Mouse (Mus musculus): ENCODE data around the gene Uggt1. TPM values are rescaled to one million over a fixed set of nuclear protein-coding genes. Genes with fewer than 3 reads are reported as not detected.

Gene Uggt1
- polyA plus RNA-seq, 1 experiment from 2014 or later, result 19.5 TPM

DNA sequence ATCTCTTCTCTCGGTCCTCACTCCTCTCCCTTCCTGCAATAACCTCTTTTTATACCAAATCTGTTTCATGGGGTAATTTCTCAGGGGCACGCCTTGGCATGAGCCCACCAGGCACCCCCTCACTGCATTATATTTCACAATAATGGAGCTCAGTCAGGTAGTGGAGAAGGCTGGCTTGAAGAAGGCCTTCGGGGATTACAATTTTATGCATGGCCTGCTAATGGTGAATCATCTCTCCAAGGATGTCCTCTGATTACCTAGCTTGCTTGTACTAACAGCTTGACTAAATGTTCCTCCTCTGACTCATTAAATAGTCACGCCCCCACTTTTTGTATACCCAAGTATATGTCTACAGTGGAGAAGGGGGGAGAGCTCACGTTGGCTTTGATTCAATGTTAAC, 128.0 kb downstream of the Uggt1 start:
- Histone ChIP-seq H3K9ac (no peak overlapping the region), H3K36me3 (replicated peaks) (no peaks in the 10 kb centered on the region), H3K27ac (replicated peaks) (no peak overlapping the region), H3K4me1 (replicated peaks) (no peaks in the 10 kb centered on the region), H3K4me2 (no peak overlapping the region), H3K9me3 (replicated peaks) (no peaks in the 10 kb centered on the region), H3K27me3 (peaks cover 40% of the 10 kb centered on the region), H3K4me3 (replicated peaks) (no peak overlapping the region)
- WGBS (ENCODE audit: insufficient replicate concordance), result 55% methylated on average over 5 of the region's 5 CpGs
- ATAC-seq (ENCODE audit: insufficient read depth), result no peak

DNA sequence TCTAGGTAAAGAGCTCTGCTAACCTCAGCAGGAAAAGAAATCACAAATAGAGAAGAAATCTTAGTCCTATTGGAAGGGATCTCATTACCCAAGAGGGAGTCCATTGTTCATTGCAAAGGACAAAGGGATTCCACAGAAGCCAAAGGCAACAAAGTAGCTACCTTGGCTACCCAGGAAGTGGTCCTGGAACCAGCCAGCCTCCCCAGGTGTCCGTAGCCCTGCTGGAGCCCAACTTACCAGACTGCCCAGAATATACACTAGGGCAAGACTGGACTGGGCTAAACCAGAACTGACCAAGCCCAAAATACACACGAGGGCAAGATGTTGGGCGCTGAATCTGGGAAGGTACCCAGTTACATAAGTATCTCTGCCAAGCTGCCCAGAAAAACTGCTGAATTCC, 129.7 kb downstream of the Uggt1 start:
- Histone ChIP-seq H3K4me1 (replicated peaks) (no peaks in the 10 kb centered on the region), H3K4me3 (replicated peaks) (no peak overlapping the region), H3K36me3 (replicated peaks) (no peaks in the 10 kb centered on the region), H3K4me2 (no peak overlapping the region), H3K9ac (no peak overlapping the region), H3K27ac (replicated peaks) (no peak overlapping the region), H3K9me3 (replicated peaks) (no peaks in the 10 kb centered on the region), H3K27me3 (peaks cover 40% of the 10 kb centered on the region)
- ATAC-seq (ENCODE audit: insufficient read depth), result no peak
- 64% methylated on average over 3 of the region's 3 CpGs for WGBS (ENCODE audit: insufficient replicate concordance)

DNA sequence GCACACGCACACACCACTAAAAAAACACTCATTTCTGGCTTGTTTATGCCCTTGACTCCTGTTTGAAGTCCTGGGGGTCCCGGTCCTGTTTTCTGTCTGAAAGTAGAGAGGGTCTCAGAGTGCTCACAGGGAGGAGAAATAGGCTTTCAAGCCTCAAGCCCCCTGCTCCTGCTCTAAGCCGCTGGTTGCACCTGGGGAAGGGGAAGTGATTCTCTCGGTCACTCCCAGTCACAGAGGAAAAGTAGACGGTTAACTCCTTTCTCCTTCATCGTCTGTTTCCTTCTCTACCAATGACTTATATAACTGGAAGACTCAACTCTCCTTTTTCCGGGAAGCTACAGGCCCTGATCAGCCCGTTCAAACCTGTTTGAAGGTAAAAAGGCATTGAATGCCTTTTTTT, 130.8 kb downstream of the Uggt1 start:
- no peaks in the 10 kb centered on the region for H3K4me1 ChIP-seq (replicated peaks)
- no peaks in the 10 kb centered on the region for H3K36me3 ChIP-seq (replicated peaks)
- peaks cover 40% of the 10 kb centered on the region for H3K27me3 ChIP-seq
- H3K27ac ChIP-seq (replicated peaks), result no peak overlapping the region
- no peak overlapping the region for H3K4me3 ChIP-seq (replicated peaks)
- 40% methylated on average over 8 of the region's 8 CpGs for WGBS (ENCODE audit: insufficient replicate concordance)
- no peak overlapping the region for H3K4me2 ChIP-seq
- no peaks in the 10 kb centered on the region for H3K9me3 ChIP-seq (replicated peaks)
- H3K9ac ChIP-seq, result no peak overlapping the region
- ATAC-seq (ENCODE audit: insufficient read depth), result no peak

DNA sequence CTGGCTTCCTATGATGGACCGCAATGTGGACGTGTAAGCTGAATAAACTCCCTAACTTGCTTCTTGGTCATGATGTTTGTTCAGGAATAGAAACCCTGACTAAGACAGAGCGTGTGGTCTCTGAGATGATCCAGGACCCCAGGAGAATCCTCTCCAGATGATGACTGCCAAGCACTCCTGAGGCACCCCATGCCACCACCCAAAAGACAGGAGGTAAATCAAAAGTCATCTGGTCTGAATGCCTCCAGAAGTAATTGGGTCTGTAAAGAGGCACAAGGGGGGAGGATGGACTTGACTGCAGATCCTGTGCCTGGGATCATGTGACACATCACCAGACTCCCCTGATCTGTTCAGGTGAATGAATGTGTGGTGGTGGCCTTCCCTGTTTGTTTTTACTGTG, 131.9 kb downstream of the Uggt1 start:
- no peaks in the 10 kb centered on the region for H3K4me1 ChIP-seq (replicated peaks)
- no peak overlapping the region for H3K9ac ChIP-seq
- H3K27me3 ChIP-seq, result peaks cover 34% of the 10 kb centered on the region
- no peaks in the 10 kb centered on the region for H3K9me3 ChIP-seq (replicated peaks)
- WGBS (ENCODE audit: insufficient replicate concordance), result 79% methylated on average over 3 of the region's 3 CpGs
- no peak overlapping the region for H3K27ac ChIP-seq (replicated peaks)
- ATAC-seq (ENCODE audit: insufficient read depth), result no peak
- no peak overlapping the region for H3K4me3 ChIP-seq (replicated peaks)
- no peaks in the 10 kb centered on the region for H3K36me3 ChIP-seq (replicated peaks)
- H3K4me2 ChIP-seq, result no peak overlapping the region

DNA sequence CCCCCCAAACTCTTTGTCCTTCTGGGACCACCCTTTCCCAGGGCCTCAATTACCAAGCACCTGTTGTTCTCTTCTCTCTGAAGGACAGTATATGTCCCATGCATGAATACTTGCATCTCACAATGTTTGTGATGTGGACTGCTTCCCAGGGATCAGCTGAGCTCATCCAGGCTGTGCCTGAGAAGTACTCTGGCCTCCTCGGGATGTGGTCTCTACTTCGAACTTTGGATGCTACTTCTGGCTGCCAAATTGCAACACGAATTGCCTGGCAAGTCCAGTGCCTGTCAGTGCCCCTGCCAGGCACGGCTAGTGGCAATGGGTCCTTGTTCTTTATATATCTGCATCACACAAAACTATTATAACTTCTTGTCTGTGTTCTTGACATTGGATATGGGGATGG, 134.5 kb downstream of the Uggt1 start:
- Histone ChIP-seq H3K9ac (no peak overlapping the region), H3K4me2 (no peak overlapping the region), H3K27me3 (peaks cover 18% of the 10 kb centered on the region), H3K9me3 (replicated peaks) (no peaks in the 10 kb centered on the region), H3K4me1 (replicated peaks) (no peaks in the 10 kb centered on the region), H3K27ac (replicated peaks) (no peak overlapping the region), H3K36me3 (replicated peaks) (peaks cover 20% of the 10 kb centered on the region), H3K4me3 (replicated peaks) (no peak overlapping the region)
- 66% methylated on average over 4 of the region's 4 CpGs for WGBS (ENCODE audit: insufficient replicate concordance)
- no peak for ATAC-seq (ENCODE audit: insufficient read depth)

DNA sequence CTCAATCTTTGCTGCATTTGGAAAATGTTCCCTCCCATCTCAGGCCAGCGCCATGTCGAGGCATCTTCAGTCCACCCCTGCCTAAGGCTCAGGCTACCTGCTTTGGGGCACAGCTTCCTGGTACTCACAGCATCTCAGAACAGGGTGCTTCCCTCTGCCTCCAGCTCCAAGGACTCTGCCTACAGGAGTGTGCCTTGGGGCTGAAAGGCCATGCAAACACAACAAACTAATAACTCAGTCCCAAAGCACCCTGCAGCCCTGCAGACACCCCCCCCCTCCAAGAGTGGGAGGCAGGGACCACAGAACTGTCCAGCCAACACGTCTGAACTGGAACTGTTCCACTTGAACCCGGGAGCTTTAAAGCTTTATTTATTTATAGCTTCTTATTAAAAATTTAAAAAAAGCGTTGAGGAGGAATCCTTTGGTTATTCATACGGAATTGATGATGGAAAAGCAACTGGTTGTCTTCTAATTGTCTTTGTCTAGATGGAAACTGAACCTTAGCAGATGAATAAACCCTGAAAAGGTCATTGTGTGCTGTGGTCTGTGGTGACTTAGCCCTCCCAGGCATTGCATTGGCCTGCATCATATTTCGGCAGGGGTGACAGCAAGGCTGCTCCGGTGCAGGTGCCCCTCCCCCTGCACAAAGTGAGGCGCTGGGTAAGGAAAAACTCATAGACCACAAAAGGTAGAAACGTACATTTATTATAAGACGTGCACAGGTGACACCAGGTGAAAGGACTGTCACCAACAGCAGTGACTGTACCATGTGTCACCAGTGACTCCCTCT, 138.4 kb downstream of the Uggt1 start:
- Histone ChIP-seq H3K4me1 (replicated peaks) (peaks cover 6% of the 10 kb centered on the region), H3K4me3 (replicated peaks) (no peak overlapping the region), H3K9me3 (replicated peaks) (no peaks in the 10 kb centered on the region), H3K27me3 (no peaks in the 10 kb centered on the region), H3K36me3 (replicated peaks) (peaks cover 58% of the 10 kb centered on the region), H3K4me2 (no peak overlapping the region), H3K27ac (replicated peaks) (no peak overlapping the region; the same call in 1 of the 2 replicates), H3K9ac (no peak overlapping the region)
- ATAC-seq (ENCODE audit: insufficient read depth), result no peak
- WGBS (ENCODE audit: insufficient replicate concordance), result 90% methylated on average over 11 of the region's 11 CpGs

DNA sequence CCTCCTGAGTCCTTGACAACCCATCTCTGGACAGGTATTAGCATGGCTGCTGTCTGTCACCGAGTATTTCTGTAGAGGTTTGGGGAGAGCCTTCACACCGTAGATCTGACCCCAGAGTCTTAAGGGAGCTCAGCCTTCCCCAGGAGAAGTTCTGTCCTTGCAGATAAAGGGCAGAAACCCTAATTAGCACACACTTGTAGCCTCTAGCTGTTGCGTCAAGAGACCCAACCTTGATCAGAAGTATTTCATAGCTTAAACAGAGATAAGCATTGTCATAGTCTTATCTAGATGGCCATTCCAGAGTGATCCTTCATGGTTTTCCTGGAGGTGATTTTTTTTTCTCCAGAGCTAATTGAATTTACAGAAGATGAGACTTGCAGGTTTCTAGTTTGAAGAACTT, 144.1 kb downstream of the Uggt1 start:
- H3K27me3 ChIP-seq, result no peaks in the 10 kb centered on the region
- H3K4me2 ChIP-seq, result no peak overlapping the region
- no peak overlapping the region for H3K4me3 ChIP-seq (replicated peaks)
- H3K27ac ChIP-seq (replicated peaks), result peak overlapping the region; percentile 97
- H3K9ac ChIP-seq, result no peak overlapping the region
- H3K36me3 ChIP-seq (replicated peaks), result peaks cover 93% of the 10 kb centered on the region
- H3K4me1 ChIP-seq (replicated peaks), result peaks cover 63% of the 10 kb centered on the region
- 37% methylated on average over 3 of the region's 3 CpGs for WGBS (ENCODE audit: insufficient replicate concordance)
- no peaks in the 10 kb centered on the region for H3K9me3 ChIP-seq (replicated peaks)
- ATAC-seq (ENCODE audit: insufficient read depth), result no peak

DNA sequence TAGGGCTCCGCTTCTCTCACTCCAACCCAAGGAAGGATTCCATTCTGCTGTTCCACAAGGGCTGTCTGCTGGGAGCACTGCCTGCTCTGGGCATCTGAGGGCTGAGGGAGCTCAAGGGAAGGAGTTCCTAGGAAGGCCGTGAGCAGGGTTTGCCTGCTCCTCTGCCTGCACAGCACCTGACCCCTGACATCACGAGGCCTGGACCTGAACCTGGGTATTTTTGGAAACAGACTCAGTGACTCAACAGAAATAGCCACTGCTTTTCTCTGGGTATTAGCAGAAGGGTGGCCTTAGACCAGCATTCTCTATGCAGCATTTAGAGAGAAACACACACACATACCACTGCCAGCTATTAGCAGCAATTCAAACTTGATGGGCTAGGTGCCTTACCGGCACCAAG, 146.1 kb downstream of the Uggt1 start:
- Histone ChIP-seq H3K27me3 (no peaks in the 10 kb centered on the region), H3K9me3 (replicated peaks) (no peaks in the 10 kb centered on the region), H3K36me3 (replicated peaks) (peaks cover 91% of the 10 kb centered on the region), H3K4me3 (replicated peaks) (no peak overlapping the region), H3K4me1 (replicated peaks) (peaks cover 82% of the 10 kb centered on the region), H3K4me2 (no peak overlapping the region), H3K27ac (replicated peaks) (peak overlapping the region; percentile 97), H3K9ac (0 out of 2 replicates have a peak overlapping the region, but pooled peaks have one; percentile 10)
- WGBS (ENCODE audit: insufficient replicate concordance), result 84% methylated on average over 4 of the region's 4 CpGs
- no peak for ATAC-seq (ENCODE audit: insufficient read depth)

DNA sequence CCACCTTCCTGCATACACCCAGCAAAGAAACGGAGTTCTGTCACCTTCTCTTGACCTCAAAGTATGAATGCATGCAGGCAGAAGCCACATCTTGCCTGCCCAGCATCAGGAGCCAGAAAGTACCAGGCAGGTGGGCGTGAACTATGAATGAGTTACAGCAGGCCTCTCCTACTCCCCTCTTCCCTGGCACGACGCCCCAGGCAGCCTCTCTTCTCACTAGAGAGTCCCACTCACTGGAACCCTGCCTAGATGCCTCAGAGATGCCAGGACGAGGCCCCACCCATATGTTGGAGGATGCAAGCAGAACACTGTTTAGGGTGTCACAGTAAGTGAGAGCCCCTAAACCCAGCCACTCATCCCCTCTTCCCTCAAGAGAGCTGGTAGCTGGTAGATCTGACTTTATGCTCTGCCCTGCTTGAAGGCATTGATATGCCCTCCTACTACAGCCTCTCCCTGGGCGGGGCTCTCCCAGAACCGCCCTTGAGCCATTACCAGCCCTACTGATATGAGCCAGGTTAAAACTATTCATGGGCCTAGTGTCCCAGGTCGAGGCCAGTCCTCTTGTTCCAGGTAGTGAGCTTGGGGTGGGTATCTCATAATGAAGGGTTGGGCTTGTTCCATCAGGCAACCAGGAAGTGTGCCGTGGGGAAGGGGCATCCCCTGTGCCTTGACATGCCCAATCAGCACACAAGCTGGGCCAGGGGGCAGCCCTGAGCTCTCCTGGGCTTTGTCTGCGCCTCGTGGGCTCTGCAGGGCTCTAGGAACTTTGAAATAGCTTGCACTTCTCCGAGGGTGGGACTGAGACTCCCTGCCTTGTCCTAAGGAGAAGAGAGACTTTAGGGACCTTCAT, 148.9 kb downstream of the Uggt1 start:
- peak; percentile 79 for ATAC-seq (ENCODE audit: insufficient read depth)
- WGBS (ENCODE audit: insufficient replicate concordance), result 45% methylated on average over 12 of the region's 12 CpGs
- no peaks in the 10 kb centered on the region for H3K9me3 ChIP-seq (replicated peaks)
- peak overlapping the region; percentile 69 for H3K4me2 ChIP-seq
- H3K4me1 ChIP-seq (replicated peaks), result peaks cover 99% of the 10 kb centered on the region
- peak overlapping the region; percentile 97 for H3K27ac ChIP-seq (replicated peaks)
- peaks cover 78% of the 10 kb centered on the region for H3K36me3 ChIP-seq (replicated peaks)
- H3K9ac ChIP-seq, result peak overlapping the region; percentile 54
- H3K4me3 ChIP-seq (replicated peaks), result peak overlapping the region; percentile 32
- H3K27me3 ChIP-seq, result no peaks in the 10 kb centered on the region

DNA sequence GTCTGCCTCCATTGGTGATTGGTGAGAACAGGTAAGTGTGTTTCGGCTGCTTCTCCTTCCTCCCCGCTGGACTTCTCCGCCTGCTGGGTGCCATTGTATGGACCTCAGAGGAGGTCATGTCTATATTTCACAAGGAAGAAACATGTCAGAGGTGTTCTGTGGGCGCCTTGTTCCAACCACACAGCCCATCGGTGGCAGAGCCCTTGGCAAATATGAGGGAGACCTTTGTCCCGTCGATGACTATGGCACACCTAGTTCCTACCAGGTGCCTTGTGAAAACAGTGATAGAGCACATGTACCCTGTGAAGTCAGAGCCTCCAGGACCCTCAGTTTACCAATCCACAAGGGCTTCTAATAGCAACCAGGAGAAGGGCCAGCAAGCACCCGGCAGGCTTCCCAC, 150.8 kb downstream of the Uggt1 start:
- H3K27me3 ChIP-seq, result no peaks in the 10 kb centered on the region
- peak overlapping the region; percentile 54; the same call in 1 of the 2 replicates for H3K9ac ChIP-seq
- no peaks in the 10 kb centered on the region for H3K9me3 ChIP-seq (replicated peaks)
- H3K4me3 ChIP-seq (replicated peaks), result no peak overlapping the region
- peaks cover 99% of the 10 kb centered on the region for H3K4me1 ChIP-seq (replicated peaks)
- peak overlapping the region; percentile 97 for H3K27ac ChIP-seq (replicated peaks)
- peaks cover 78% of the 10 kb centered on the region for H3K36me3 ChIP-seq (replicated peaks)
- no peak for ATAC-seq (ENCODE audit: insufficient read depth)
- no peak overlapping the region for H3K4me2 ChIP-seq
- 95% methylated on average over 8 of the region's 8 CpGs for WGBS (ENCODE audit: insufficient replicate concordance)

DNA sequence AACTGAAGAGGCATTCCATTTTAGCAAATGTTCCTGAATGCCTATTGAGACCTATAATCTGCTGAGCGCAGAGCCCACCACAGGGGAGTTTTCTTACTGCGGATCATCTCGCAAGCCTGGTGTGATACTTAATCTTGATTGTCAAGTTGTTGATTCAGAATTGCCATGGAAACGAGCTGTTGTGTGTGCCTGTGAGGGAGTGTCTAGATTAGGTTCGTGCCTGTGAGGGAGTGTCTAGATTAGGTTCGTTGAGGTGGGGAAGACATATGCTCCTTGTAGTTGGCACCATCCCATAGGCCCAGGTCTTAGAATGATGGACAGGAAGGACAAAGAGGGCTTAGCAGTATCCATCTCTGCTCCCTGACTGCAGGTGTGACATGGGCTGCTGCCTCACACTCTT, 153.3 kb downstream of the Uggt1 start:
- WGBS (ENCODE audit: insufficient replicate concordance), result 22% methylated on average over 6 of the region's 6 CpGs
- Histone ChIP-seq H3K4me3 (replicated peaks) (peak overlapping the region; percentile 28), H3K4me2 (peak overlapping the region; percentile 69), H3K27me3 (no peaks in the 10 kb centered on the region), H3K9me3 (replicated peaks) (no peaks in the 10 kb centered on the region), H3K9ac (peak overlapping the region; percentile 71), H3K36me3 (replicated peaks) (peaks cover 83% of the 10 kb centered on the region), H3K27ac (replicated peaks) (peak overlapping the region; percentile 98), H3K4me1 (replicated peaks) (peaks cover 100% of the 10 kb centered on the region)
- ATAC-seq (ENCODE audit: insufficient read depth), result peak; percentile 81
